Mouse (Mus musculus) C2C12 (cell line): ENCODE measurements around the gene Gm49405.

Experiments
- CTCF ChIP-seq: IDR thresholded peaks from one replicate; pipeline ENCODE4 v1.5.1; 2011; ENCODE audit not compliant: control insufficient read depth, insufficient read depth, insufficient read length
- FOSL1 ChIP-seq: IDR thresholded peaks from one replicate; pipeline ENCODE4 v1.8.0; 2011; ENCODE audit warnings: mild to moderate bottlenecking, low read length; ENCODE audit not compliant: poor library complexity, insufficient read depth, severe bottlenecking
- MAX ChIP-seq: IDR thresholded peaks from one replicate; pipeline ENCODE4 v1.6.1; 2011; ENCODE audit warnings: mild to moderate bottlenecking, control low read depth
- MYOD1 ChIP-seq: IDR thresholded peaks from one replicate; pipeline ENCODE4 v1.6.1; 2011; ENCODE audit warnings: low read depth; ENCODE audit not compliant: control insufficient read depth, insufficient read length
- MYOG ChIP-seq: IDR thresholded peaks from one replicate; pipeline ENCODE4 v1.6.1; 2011; ENCODE audit not compliant: control insufficient read depth, insufficient read length; ENCODE audit errors: extremely low read depth
- USF1 ChIP-seq: IDR thresholded peaks from one replicate; pipeline ENCODE4 v1.6.1; 2011; ENCODE audit warnings: low read depth, mild to moderate bottlenecking, control low read depth, moderate library complexity

DNA sequence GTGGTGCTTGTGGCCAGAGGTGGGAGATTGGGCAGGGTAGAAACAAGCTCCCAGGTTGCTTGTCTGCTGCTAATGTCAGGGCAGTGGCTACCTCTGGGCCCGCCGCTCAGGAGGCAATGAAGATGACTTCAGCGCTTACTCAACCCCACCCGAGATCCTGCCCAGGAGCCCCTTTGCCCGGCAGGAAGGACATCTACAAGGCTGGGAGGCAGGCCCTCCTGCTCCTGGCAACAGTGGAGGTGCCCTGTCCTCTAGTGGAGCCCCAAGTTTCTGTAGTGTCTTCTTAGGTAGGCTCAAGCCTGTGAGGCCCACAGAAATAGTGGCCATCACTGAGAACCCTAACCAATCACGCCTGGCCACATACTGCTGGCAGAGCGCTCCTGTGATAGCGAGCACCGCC is 4.7 kb downstream of the Gm49405 start:
- no peak for TF ChIP-seq MYOG
- no peak for TF ChIP-seq USF1
- no peak for TF ChIP-seq FOSL1
- no peak for TF ChIP-seq CTCF
- no peak for TF ChIP-seq MAX
- no peak for TF ChIP-seq MYOD1
